Mouse (Mus musculus) lung, postnatal 0 days (tissue): ENCODE data around the gene Fyb2.

Experiments used
- CTCF ChIP-seq: IDR thresholded peaks from 2 replicates; pipeline ENCODE4 v1.5.1; 2016; ENCODE audit warnings: antibody characterized with exemption, mild to moderate bottlenecking
- EP300 ChIP-seq: IDR thresholded peaks from 2 replicates; pipeline ENCODE4 v1.6.1; 2016; ENCODE audit warnings: antibody characterized with exemption, mild to moderate bottlenecking, control low read depth

GRCm38 (mm10) chr4:104893588-104893987 is 19.7 kb upstream of the Fyb2 start:
- TF ChIP-seq CTCF (no peak), EP300 (no peak)
